Mouse (Mus musculus): ENCODE measurements around the gene Gpr183.

- TF ChIP-seq GATA1 (IDR thresholded peaks at IDR 0.05; ENCODE audit: low read length) (no peak), TAL1 (IDR thresholded peaks at IDR 0.05; ENCODE audit: low read length) (no peak)
These were observed 32.8 kb downstream of the Gpr183 start for GRCm38 (mm10) chr14:121932180-121932579.

Measured in erythroblast, embryonic 14.5 days (primary cell).